Mouse (Mus musculus) neutrophil, adult 5-6 weeks (primary cell): ENCODE measurements around the gene Fam49a. TPM values are rescaled to one million over a fixed set of nuclear protein-coding genes. Genes with fewer than 3 reads are reported as not detected.

Experiments
- ATAC-seq: fragments of 151-379, 151-347 bp; 2 replicates; pipeline ENCODE4 v1.8.0; 2017; ENCODE audit warnings: mild to moderate bottlenecking, moderate TSS enrichment; ENCODE audit not compliant: insufficient number of reproducible peaks, poor library complexity, low FRiP score, severe bottlenecking; ENCODE audit errors: extremely low read depth
- total RNA-seq: library from RNA; stranded (forward); fragments of 200-1000 nt; gene quantifications from 2 replicates; pipeline ENCODE4 v1.2.3, GENCODE M21; 2017

Gene Fam49a
- total RNA-seq, 1 experiment from 2014 or later = 36.1 TPM

- no peak for ATAC-seq
Observed at GRCm38 (mm10) chr12:12409044-12409443, 147.1 kb downstream of the Fam49a start.

- peak; percentile 75; the same call in 1 of the 2 replicates for ATAC-seq
Observed at GRCm38 (mm10) chr12:12412674-12413073, 150.7 kb downstream of the Fam49a start.

- no peak for ATAC-seq
Observed at GRCm38 (mm10) chr12:12420423-12420822, 158.5 kb downstream of the Fam49a start.

GRCm38 (mm10) chr12:12420841-12421579, 159.1 kb downstream of the Fam49a start:
- peak; percentile 85 for ATAC-seq

- ATAC-seq = no peak
Observed at GRCm38 (mm10) chr12:12421580-12421878, 159.6 kb downstream of the Fam49a start.

GRCm38 (mm10) chr12:12425188-12425587, 163.2 kb downstream of the Fam49a start:
- no peak for ATAC-seq

GRCm38 (mm10) chr12:12427285-12427684, 165.3 kb downstream of the Fam49a start:
- ATAC-seq = no peak

- no peak for ATAC-seq
Observed at GRCm38 (mm10) chr12:12428886-12429285, 166.9 kb downstream of the Fam49a start.
